Mouse (Mus musculus) embryonic fibroblast, embryonic 13.5 days (primary cell): Measurements from ENCODE around the gene Tnf.

Source experiments
- CTCF ChIP-seq: IDR thresholded peaks from 2 replicates; pipeline ENCODE4 v1.5.1; 2011; ENCODE audit warnings: mild to moderate bottlenecking, control low read depth, low read length, moderate library complexity, borderline replicate concordance; ENCODE audit not compliant: insufficient read depth
- POLR2A ChIP-seq: IDR thresholded peaks from 2 replicates; pipeline ENCODE4 v1.6.1; 2011; ENCODE audit warnings: low read depth, mild to moderate bottlenecking, control low read depth, low read length, moderate library complexity

- TF ChIP-seq CTCF (no peak), POLR2A (no peak)
Observed at GRCm38 (mm10) chr17:35153077-35153476, 48.7 kb downstream of the Tnf start.
